ENCODE assay signal across 8 mouse cellular contexts in the genomic region with DNA sequence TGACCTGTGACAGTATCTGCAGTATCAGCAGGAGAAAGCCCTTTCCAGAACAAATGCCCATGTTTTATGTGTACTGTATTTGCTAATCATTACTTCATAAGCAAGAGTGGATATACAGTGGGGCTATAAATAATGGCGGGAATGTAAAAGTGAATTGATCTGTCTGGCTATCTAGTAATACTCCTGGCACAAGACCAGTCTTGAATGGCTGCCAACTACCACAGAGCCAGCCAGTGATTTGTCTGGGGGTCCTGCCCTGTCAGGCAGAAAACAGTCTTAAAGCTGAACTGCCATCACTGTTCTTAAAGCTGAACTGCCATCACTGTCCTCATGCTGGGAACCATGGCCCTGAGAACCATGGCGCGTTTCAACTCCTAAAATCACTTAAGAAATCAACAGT.
A peak's percentile ranks its signal among the peaks of the same experiment; 100 is the strongest.
DNase-seq lines count a peak whose midpoint lies in the region; ATAC-seq lines count a peak whose summit lies in the region.

No protein-coding gene starts in this region.

- H3K4me2 ChIP-seq in heart, embryonic 15.5 days: peak overlapping the region; percentile 3; the same call in 1 of the 2 replicates
- no peak overlapping the region for H3K4me2 ChIP-seq in midbrain, embryonic 12.5 days (replicated peaks)
- no peak overlapping the region for H3K4me2 ChIP-seq in forebrain, embryonic 15.5 days (replicated peaks)
- peak overlapping the region; percentile 9; the same call in 1 of the 2 replicates for H3K4me2 ChIP-seq in neural tube, embryonic 12.5 days (replicated peaks)

- DNase-seq in heart, adult 9 months (ENCODE audit: low spot score in 2 of 2): no peak
- no peak for DNase-seq in midbrain, embryonic 10.5 days (ENCODE audit: low spot score)
- no peak for DNase-seq in left cerebral cortex, adult 8-10 months (ENCODE audit: low spot score in 2 of 2)
- no peak for DNase-seq in gastrocnemius, postnatal 25 days

- ATAC-seq in heart, embryonic 15.5 days (replicated peaks; ENCODE audit: insufficient number of reproducible peaks, insufficient read depth, low FRiP score, low read depth): 0 out of 2 replicates have a peak, but pooled peaks have one; percentile 29
- no peak; the same call in 1 of the 2 replicates for ATAC-seq in midbrain, embryonic 12.5 days (ENCODE audit: low FRiP score, low read depth)
- ATAC-seq in forebrain, embryonic 15.5 days (replicated peaks): peak; percentile 38; the same call in 1 of the 2 replicates
- peak; percentile 49 for ATAC-seq in neural tube, embryonic 12.5 days (ENCODE audit: low FRiP score, low read depth)

- 52% methylated on average over 3 of the region's 3 CpGs for WGBS in heart, embryonic 15.5 days
- WGBS in midbrain, embryonic 12.5 days: 91% methylated on average over 3 of the region's 3 CpGs
- WGBS in midbrain, embryonic 10.5 days: 96% methylated on average over 3 of the region's 3 CpGs
- WGBS in forebrain, embryonic 15.5 days: 18% methylated on average over 3 of the region's 3 CpGs
- WGBS in neural tube, embryonic 12.5 days: 65% methylated on average over 3 of the region's 3 CpGs

- H3K4me3 ChIP-seq in heart, embryonic 15.5 days: no peak overlapping the region
- H3K4me3 ChIP-seq in midbrain, embryonic 12.5 days: no peak overlapping the region
- H3K4me3 ChIP-seq in midbrain, embryonic 10.5 days: no peak overlapping the region
- no peak overlapping the region for H3K4me3 ChIP-seq in forebrain, embryonic 15.5 days
- H3K4me3 ChIP-seq in neural tube, embryonic 12.5 days: no peak overlapping the region

- no peaks in the 10 kb centered on the region for H3K27me3 ChIP-seq in heart, embryonic 15.5 days
- H3K27me3 ChIP-seq in midbrain, embryonic 12.5 days: no peaks in the 10 kb centered on the region
- H3K27me3 ChIP-seq in midbrain, embryonic 10.5 days (ENCODE audit: low read depth, poor library complexity, severe bottlenecking): no peaks in the 10 kb centered on the region
- H3K27me3 ChIP-seq in forebrain, embryonic 15.5 days: no peaks in the 10 kb centered on the region
- no peaks in the 10 kb centered on the region for H3K27me3 ChIP-seq in neural tube, embryonic 12.5 days (replicated peaks)

- H3K36me3 ChIP-seq in heart, embryonic 15.5 days: no peaks in the 10 kb centered on the region
- H3K36me3 ChIP-seq in midbrain, embryonic 12.5 days: no peaks in the 10 kb centered on the region
- peaks cover 4% of the 10 kb centered on the region; the same call in 1 of the 2 replicates for H3K36me3 ChIP-seq in midbrain, embryonic 10.5 days
- no peaks in the 10 kb centered on the region for H3K36me3 ChIP-seq in forebrain, embryonic 15.5 days
- H3K36me3 ChIP-seq in neural tube, embryonic 12.5 days: no peaks in the 10 kb centered on the region

- no peaks in the 10 kb centered on the region for H3K9me3 ChIP-seq in heart, embryonic 15.5 days (replicated peaks)
- H3K9me3 ChIP-seq in midbrain, embryonic 12.5 days: no peaks in the 10 kb centered on the region
- no peaks in the 10 kb centered on the region for H3K9me3 ChIP-seq in midbrain, embryonic 10.5 days (replicated peaks)
- no peaks in the 10 kb centered on the region for H3K9me3 ChIP-seq in forebrain, embryonic 15.5 days
- no peaks in the 10 kb centered on the region for H3K9me3 ChIP-seq in neural tube, embryonic 12.5 days

- H3K9ac ChIP-seq in heart, embryonic 15.5 days: no peak overlapping the region
- H3K9ac ChIP-seq in midbrain, embryonic 12.5 days (replicated peaks): no peak overlapping the region
- no peak overlapping the region for H3K9ac ChIP-seq in forebrain, embryonic 15.5 days (replicated peaks)
- H3K9ac ChIP-seq in neural tube, embryonic 12.5 days: no peak overlapping the region

- H3K27ac ChIP-seq in heart, embryonic 15.5 days: peak overlapping the region; percentile 69
- 0 out of 2 replicates have a peak overlapping the region, but pooled peaks have one; percentile 15 for H3K27ac ChIP-seq in midbrain, embryonic 12.5 days (replicated peaks)
- H3K27ac ChIP-seq in midbrain, embryonic 10.5 days (replicated peaks): no peak overlapping the region
- H3K27ac ChIP-seq in forebrain, embryonic 15.5 days (replicated peaks): peak overlapping the region; percentile 65
- H3K27ac ChIP-seq in neural tube, embryonic 12.5 days: peak overlapping the region; percentile 46

- peaks cover 54% of the 10 kb centered on the region for H3K4me1 ChIP-seq in heart, embryonic 15.5 days (replicated peaks)
- peaks cover 26% of the 10 kb centered on the region; the same call in 1 of the 2 replicates for H3K4me1 ChIP-seq in midbrain, embryonic 12.5 days
- H3K4me1 ChIP-seq in midbrain, embryonic 10.5 days: no peaks in the 10 kb centered on the region
- peaks cover 70% of the 10 kb centered on the region for H3K4me1 ChIP-seq in forebrain, embryonic 15.5 days
- H3K4me1 ChIP-seq in neural tube, embryonic 12.5 days: peaks cover 51% of the 10 kb centered on the region

Comparison
In these comparisons a context has a peak if more than half of its experiments do, and no peak if none do; other contexts are left out.
1. H3K4me2 ChIP-seq: peak in heart, embryonic 15.5 days (single experiment) and neural tube, embryonic 12.5 days (single experiment); none in midbrain, embryonic 12.5 days (single experiment) and forebrain, embryonic 15.5 days (single experiment).